Mouse (Mus musculus) retina, embryonic 14.5 days (tissue): Measurements from ENCODE around the gene Maea.
"Not testable (repeated sequence)": the region's sequence is repeated elsewhere in the genome, so short reads cannot be mapped to it uniquely, and the experiment has no call there.

ENCODE experiments used
- DNase-seq: peaks from one replicate; pipeline ENCODE4 v3.0.0-alpha.2; 2015; ENCODE audit warnings: low spot score

Gene Maea

DNA sequence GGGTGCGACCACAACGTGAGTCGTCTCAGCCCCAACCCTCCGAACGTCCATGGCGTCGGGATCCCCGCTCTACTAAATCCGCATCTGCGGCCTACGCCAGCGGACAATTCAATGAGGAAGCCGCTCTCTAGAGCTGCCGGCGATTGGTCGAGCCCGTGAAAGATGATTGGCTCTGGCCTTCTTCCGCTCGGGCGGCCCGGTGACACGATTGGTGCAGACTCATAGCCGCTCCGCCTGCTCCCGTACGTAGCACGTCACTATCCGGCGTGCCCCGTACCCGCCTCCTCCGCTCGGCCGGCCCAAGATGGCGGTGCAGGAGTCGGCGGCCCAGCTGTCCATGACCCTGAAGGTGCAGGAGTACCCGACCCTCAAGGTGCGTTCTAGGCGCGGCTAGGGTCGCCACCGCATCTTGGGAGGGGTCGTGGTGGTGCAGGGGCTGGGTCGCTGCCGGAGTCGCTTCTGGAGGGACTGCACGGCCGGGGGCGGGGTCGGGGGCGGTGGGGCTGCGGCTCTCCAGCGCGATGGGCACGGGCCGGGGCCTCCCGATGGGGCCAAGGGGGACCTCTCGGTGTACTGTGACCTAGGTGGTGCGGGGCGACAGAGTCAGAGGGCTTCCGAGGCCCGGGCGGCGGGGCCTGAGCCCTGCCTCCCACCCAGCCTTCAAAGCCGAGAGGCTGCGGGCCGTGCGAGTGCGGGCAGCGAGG, at the start of gene Maea:
TSS of gene Maea (plus strand) at position 237 of the 704 bp plus-strand sequence.
- DNase-seq = peak; percentile 98

DNA sequence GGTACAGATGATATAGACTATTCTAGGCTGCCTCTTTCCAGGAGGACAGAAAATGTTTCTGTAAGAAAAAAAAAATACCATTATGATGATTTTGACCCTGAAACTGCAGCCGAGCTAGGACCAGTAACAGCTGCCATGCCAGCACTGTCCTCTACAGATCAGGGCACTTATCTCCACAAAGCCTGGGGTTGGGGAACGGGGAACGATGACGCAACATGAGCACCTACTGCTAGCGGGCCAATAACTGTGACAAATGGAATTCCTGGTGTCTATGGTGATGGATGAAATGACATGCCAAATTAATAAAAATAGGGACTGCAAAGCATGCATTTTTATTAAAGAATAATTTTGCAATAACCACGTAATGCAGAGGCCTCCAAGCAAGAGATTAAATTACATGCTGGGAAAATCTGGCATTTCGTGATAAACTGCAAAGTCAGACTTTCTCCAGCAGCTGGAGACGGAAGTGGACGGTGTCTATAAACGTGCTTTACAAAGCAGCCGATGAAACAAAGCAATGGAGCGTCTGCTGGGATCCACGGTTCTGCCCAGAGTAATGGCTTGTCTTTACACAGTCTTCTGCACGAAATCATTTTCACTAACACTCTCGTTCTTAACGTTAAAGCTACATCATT, 41.4 kb upstream of the Maea start:
- DNase-seq = no peak

DNA sequence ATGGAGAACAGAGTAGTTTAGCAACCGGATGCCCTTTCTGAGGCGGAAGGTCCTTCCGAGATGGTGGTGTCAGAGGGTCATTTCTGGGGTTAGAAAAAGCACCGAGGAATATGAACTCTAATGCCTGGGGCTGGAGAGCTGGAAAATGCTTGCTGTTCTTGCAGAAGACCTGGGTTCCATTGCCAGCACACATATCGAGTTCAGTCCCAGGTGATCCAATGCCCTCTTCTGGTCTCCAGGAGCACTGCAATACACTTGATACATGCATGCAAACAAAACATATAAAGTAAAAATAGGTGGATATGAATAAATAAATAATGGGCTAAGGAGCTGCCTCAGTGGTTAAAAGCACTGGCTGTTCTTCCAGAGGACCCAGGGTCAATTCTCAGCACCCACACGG, 38.1 kb upstream of the Maea start:
- peak; percentile 23 for DNase-seq

DNA sequence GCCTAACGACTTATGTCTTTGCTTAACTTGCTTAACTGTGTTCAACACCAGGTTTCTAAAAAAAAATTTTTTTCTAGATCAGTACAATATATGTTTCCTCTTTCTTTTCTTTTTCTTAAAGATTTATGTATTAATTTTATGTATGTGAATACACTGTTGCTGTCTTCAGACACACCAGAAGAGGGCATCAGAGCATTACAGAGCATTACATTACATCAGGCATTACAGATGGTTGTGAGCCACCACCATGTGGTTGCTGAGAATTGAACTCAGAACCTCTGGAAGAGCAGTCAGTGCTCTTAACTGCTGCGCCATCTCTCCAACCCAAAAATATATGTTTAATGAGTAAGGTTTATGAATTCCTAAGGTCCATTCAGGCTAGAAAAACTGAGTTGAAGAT, 33.5 kb upstream of the Maea start:
- no peak for DNase-seq

DNA sequence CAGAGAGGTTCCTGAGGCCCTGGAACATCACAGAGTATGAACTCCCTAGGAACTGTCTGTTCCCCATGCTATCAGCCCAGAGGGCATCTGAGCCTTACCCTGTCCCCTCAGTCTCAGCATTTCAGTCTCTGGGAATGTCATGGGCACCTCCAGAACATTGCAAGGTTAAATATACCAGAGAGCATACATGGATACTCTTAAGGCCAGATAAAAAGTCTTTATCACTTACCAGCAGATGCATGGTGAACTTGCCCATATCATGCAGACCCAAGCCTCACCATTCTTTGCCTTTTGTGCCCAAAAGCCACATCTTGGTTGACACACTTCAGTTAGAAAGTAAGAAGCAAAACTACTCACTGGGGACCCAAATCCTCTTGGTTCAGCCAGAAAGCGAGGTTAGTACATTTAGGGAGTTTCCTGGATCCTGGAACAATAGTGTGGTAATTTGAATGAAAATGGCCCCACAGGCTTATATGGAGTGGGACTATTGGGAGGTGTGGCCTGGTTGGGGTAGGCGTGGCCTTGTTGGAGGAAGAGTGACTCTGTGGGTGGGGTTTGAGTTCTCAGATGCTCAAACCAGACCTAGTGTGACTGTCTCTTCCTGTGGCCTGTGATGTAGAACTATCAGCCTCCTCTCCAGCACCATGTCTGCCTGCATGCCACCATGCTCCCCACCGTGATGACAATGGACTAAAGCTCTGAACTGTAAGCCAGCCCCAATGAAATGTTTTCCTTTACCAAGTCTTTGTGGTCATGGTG, 24.4 kb upstream of the Maea start:
- DNase-seq = no peak

DNA sequence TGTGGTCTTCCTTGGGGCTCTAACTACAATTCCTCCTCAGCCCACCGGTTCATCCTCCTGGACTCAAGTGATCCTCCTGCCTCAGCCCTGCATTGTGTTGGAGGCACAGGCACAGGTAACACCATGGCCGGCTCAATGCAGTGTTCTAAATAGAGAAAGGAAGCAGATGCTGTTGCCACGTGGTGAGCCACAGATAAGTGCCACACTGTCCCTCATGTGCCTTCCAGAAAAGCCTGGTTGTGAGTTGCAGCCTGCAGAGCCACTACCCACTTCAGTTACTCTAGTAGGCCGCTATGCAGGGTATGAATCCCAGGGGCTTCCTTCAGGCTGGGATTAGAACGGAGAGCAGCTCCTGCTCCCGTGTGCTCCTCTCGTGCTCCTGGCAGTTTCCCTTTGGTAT, 23.1 kb upstream of the Maea start:
- DNase-seq = no peak

DNA sequence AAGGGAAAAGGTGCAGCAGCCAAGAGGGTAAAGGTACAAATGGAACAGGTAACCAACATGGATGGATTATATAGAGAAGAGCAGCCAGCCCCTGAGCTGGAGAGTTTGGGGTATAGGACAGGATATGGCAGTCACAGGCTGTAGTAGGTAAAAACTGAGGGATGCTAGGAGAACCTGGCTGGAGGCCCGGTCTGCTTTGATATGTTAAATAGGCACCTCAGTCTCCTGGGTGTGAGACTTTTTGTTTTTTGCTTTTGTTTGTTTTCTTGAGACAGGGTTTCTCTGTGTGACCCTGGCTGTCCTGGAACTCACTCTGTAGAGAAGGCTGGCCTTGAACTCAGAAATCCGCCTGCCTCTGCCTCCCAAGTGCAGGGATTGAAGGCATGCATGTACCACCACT, 10.8 kb upstream of the Maea start:
- DNase-seq = no peak

DNA sequence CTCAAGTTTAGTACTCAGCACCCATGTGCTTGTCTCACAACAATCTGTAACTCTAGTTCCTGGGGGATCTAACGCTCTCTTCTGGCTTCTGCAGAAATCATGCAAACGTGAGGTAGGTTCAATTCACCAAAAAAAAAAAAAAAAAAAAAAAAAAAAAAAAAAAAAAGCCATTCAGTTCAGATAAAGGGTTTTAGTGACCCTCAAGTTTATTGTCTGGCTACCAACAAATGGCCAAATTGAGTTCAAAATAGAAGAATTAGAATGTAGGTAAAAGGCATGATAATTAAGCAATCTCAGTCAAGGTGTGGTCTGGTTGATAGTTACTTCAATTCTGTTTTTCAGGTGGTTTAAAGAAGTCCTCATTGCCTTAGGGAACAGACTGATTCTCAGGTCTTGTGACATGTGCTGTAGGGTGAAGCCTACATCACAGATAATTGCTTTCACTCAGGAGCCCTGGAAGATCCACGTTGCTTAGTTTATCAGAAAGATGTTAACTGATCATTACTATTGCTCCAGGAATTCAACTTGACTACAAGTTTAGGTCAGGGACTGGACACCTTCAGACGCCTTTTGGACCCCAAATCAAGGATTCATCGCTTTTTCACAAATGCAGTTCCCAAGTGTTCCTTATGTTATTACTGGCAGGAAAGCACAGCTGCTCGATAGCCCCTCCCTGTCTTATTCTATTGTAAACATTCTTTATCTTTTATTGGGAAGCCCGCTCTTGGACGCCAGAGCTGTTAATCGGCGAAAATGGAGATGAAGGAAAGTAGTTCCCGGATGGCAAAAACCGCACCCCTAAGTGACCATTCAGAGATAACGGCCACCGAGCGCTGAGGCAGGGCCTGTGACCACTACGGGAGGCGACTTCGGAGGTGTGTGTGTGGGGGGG, 682 bp upstream of the Maea start:
- DNase-seq = no peak

DNA sequence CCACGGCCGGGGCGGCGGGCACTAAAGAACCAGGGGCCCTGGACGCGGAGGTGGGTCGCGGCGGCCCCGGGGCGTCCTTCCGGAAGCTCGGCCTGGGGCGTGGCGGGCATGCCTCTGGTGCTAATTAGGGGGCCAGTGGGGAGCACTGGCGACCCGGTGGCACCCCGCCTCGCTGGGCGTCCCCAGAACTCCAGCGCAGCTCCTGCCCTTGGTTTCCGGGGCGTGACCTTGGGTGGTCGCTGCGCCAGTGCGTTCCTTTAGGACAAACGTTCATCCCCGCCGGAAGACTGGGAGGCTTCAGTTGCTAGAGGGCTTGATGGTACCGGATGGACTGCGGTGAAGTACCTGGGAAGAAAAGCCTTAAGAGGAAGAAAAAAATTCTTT, 660 bp downstream of the Maea start:
- DNase-seq = peak; percentile 49

DNA sequence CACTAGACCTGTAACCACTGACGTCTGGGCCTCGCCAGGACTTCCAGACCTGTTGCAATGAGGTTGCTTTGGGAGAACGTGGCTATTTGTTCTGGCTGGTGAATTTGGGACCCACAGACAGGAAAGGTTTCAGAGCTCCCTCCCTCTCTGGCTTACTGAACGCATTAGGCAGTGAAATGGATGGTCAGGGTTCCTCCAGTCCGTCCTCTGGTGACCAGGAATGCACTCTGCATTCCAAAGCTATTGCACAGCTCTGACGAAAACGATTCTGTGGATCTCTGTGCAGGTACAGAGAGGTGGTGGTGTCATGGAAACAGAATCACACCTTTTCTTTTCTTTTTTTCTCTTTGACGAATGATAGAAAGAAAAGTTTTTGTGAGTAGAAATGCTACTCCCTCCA, 1.9 kb downstream of the Maea start:
- DNase-seq = no peak

DNA sequence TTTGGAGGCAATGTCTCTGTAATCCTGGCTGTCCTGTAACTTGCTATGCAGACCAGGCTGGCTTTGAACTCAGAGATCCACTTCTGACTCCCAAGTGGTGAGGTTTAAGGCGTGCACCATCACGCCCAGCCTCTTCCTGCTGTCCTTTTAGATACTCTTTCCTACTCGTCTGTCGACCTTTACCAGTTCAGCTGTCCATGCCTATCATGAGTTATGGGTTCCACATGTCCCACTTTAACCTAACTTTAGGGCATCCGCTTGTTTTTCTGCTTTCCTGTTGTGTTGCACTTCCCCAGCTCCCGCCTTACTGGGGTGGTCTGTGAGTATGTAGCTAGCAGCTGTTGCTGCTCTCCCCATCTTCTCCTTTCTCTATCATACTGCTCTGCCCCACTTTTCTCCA, 5.9 kb downstream of the Maea start:
- no peak for DNase-seq

DNA sequence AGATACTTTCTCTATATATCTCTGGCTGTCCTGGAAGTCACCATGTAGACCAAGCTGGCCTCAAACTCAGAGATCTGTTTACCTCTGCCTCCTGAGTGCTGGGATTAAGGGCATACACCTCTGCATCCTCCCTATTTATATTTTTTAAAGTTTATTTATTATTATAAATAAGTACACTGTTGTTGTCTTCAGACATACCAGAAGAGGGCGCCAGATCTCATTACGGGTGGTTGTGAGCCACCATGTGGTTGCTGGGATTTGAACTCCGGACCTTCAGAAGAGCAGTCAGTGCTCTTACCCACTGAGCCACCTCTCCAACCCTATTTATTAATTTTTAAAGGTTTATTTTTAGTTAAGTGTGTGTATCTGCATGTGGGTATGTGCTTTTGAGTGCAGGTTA, 6.9 kb downstream of the Maea start:
- DNase-seq = not testable (repeated sequence)

DNA sequence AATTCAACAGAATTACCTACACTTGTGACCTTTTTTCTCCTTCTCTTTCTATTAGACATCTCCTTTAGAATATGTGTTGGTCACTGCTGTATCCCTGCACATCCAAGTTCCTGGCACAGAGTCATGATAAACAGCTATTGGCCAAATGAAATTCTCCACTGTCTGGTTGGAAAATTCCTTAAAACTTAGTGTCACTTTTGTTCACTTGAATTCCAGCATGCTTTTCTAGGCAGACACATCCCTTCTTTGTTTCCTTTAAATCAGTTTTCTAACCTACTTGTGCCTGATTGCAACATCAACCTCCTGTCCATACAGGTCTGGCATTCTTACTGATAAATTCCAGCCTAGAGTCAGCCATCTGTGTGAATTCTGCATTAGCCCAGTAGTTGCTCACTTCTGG, 7.5 kb downstream of the Maea start:
- DNase-seq = no peak

DNA sequence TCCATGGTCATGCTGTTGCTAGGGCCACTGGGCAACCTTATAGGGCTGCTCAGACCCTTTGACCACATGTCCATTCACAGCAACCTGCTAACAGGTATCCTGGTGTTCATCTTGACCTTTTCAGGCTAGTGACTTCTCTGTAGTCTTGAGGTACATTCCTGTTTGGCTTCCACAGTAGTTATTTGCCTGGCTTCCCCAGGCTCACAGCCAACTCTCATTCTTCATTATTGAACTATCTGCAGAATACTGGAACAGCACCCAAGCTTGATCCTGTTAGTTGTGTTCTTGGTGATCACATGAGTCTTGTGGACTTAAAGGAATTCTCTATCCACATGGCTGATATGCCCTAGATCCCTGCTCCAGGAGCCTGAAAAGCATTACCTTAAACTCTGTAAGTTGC, 8.3 kb downstream of the Maea start:
- DNase-seq = no peak

DNA sequence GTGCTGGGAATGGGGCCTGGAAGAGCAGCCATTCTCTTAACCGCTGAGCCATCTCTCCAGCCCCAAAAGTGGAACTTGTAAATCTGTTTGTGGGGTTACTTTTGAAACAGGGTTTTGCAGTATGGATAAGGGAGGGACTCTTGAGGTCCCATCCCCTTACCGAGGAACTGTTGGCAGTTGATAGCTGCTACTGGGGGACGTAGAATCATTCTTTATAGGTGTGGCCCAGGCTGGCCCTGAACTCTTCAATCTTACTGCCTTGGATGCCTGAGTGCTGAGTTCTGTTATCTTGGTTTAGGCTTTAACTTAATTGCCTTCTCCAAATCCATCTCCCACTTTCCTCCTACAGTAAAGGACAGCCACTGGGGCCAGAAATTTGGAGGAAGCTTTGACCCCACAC, 8.8 kb downstream of the Maea start:
- no peak for DNase-seq

DNA sequence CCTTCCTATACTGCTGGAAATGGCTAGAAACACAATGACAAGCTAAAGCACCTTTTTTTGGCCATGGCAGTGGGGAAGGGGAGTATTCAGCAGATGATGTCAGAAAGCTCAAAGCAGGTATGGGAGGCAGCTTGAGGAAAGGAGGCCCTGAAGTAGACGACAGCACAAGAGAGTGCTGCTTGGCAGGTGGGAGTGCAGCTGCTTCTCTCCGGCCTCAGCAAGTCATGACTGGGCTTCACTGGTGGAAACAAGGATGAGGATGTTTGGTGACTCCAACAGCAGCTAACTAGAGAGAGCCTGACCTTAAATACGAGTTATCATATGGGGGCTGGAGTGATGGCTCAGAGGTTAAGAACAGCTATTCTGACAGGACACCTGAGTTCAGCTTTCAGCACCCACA, 12.3 kb downstream of the Maea start:
- DNase-seq = no peak

DNA sequence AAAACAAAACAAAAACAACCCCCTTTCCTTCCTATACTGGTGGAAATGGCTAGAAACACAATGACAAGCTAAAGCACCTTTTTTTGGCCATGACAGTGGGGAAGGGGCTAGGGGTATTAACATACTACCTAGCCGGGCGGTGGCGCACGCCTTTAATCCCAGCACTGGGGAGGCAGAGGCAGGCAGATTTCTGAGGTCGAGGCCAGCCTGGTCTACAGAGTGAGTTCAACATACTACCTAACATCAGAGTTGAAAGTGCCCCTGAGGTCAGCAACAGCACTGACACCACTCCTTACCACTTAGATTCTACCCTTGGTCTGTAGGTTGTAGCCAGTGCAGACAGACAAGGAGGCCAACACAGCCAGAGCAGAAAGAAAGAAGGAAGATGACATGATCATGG, 13.9 kb downstream of the Maea start:
- no peak for DNase-seq

DNA sequence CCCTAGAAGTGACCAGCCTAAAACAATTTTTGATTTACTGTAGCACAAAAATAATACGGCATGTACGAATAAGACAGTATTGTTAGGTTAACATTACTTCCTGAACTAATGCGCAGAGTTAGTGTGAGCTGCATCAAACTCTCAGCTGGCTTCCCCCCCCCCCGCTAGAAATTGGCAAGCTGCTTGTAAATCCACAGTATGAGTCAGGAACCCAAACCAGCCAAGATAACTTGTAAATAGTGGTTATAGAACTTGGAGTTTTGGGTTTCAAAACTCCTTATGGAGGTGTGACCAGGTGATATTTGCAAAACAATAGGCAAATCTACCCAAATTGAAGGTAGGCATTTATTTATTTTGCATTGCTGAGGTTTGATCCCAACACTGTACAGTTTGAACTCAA, 14.4 kb downstream of the Maea start:
- no peak for DNase-seq

DNA sequence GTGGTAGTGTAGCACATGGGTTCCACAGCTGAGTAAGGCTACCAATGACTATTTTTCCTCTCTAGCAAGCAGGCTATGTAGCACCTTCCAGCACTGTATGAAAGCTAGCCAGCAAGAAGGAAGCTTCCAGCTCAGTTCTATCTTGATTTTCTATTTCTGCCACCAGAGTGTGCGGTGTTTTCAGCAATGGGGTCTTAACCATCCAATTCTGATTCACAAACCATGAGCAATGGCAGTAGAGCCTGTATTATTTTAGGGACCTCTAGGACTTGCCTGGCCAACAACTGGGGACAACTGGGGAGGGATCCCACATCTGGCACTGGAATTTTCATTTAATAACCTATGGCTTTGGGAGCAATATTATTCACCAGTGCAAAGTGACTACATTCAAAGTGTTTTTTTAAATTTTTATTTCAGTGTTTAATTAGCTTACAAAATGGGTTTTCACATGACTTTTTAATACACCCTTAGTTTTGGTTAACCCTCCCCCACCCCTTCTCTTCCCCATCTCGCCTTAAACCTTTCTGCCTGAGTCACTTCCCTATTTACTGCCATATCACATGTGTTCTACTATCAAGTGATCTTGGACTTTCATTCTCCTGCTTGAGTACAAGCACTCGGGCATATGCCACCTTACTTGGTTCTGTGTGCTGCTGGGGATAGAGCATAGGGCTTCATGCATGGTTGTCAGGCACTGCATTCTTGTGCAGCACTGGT, 16.4 kb downstream of the Maea start:
- no peak for DNase-seq

DNA sequence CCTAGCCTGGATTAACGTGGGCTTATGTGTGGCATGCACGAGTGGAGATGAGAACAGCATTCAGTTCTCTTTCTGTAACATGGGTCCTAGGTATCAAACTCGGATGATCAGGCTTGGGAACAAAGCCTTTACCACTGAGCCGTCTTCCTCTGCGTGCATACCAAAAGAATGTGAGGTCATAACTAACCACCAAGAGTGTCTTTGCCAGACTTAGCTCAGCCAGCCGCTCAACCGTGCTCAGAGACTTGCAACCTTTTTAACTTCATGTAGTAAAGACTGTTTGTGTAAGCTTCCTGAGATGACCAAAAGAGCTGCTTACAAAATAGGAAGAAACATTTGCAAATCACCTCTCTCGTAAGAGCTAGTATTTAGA, 16.9 kb downstream of the Maea start:
- DNase-seq = no peak

DNA sequence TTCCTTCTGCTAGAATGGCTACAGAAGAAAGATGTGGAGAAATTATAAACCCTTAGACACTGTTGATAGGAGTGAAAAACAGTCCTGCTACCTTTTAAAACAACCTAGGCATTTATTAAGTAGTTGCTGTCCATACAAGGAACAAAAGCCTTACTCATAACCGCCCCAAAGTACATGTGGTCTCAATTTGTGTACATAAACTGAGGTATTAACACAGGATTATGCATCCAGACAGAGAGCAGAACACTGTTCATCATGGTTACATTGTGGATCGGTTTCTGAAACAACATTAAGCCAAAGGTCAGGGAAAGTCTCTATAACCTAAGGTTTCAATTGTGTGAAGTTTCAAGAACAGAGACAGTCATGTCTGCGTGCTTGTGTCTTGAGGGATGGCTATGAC, 17.7 kb downstream of the Maea start:
- no peak for DNase-seq

DNA sequence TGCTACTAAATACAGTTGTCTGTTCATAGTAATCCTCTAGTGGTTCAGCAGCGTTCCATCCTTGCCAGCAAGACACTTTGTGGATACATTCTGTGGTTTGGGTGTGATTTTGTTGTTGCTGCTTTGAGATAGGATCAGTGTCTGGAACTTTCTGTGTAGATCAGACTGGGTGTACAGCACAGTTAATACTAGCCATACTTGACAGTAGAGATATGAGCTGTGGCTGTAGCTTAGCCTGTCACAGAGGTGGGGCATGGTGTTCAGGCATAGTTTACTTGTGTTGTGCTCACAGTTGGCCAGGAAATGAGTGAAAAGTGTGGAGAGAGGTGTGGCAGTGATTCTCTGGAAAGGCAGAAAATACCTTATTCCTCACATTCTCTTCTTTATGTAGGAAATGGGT, 22.2 kb downstream of the Maea start:
- no peak for DNase-seq
